Mouse (Mus musculus) heart, postnatal 4 days (tissue): ENCODE results near the gene Ly86. TPM values are rescaled to one million over a fixed set of nuclear protein-coding genes. Genes with fewer than 3 reads are reported as not detected.

Experiments
- DNase-seq: peaks from one replicate; pipeline ENCODE4 v3.0.0; 2021
- total RNA-seq, 2 experiments: library from RNA; stranded (reverse); gene quantifications; 2 replicates each; pipeline ENCODE4 v1.2.3; 2021

Ly86 gene
- total RNA-seq, 2 experiments from 2014 or later: 1.8 to 2.3 TPM

- no peak for DNase-seq
Measured at GRCm38 (mm10) chr13:37459022-37459421, 114.0 kb downstream of the Ly86 start.

DNA sequence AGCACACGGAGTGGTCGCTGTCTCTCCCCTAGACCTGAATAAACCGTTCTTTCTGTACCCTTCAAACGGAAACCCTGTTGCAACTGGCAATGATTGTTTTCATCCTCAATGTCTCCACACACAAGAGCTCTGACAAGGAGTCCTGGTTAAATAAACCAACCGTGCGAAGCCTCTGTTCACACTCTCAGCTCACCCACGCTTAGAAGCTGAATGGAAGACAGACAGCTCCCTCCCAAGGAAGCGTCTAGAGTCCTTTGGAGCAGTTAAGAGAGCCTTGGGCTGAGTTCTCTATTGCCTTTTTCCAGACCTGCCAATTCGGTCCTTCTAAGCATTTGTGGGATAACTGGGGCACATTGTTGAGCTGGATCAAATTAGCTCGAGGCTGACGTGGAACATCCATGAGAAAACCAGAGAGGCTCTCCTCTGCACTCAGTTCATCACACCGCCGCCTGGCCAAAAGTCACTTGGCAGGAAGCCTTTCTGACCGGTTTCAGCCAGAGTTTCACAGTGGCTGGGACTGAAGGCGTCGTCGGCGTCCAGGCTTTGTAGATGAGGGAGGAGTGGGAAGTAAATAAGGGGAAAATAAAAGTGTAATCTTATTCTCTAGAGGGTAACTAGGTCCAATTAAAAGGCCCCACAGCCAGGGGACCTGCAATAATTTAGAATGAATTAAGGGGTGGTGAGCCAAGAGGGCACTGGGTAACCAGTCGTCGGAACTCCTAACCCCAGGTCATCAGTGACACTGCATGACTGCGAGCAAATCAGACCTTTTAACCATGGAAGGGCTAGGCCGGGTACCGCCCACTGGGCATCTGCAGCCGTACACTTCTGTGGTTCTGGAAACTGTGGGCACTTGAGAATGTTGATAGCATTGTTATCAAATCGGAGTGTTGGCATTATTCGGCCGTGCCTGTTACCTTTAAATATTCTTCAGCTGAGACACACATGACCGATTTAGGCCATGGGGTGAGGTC is 115.2 kb downstream of the Ly86 start:
- peak; percentile 86 for DNase-seq

DNA sequence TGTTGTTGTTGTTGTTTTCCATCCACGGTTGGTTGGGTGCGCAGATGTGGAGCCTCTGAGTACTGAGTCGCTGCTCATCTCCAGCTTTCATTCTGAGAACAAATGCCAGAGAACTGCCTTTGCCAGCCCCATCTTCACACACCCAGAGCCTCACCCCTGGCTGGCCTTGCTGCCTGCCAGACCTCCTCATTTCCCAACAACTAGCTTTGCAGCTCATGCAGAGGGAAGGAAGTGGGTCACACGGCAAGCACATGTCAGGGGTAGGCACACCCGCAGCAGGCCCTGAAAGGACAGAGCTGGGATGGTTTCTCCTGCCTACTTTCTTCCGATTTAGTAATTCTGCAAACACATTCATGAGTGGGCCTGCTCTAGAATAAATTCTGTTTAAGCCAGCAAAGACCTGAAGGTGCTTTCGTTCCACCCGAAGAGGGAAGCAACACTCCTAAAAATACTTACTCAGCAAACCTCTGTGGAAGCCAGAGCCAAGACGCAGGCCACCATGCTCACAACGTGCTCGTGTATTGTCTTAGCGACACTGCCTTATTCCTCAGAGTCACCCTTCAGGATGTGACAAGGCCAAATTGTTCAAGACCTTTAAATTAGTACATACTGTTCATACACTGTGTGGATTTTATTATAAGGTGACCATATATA is 117.2 kb downstream of the Ly86 start:
- no peak for DNase-seq

DNA sequence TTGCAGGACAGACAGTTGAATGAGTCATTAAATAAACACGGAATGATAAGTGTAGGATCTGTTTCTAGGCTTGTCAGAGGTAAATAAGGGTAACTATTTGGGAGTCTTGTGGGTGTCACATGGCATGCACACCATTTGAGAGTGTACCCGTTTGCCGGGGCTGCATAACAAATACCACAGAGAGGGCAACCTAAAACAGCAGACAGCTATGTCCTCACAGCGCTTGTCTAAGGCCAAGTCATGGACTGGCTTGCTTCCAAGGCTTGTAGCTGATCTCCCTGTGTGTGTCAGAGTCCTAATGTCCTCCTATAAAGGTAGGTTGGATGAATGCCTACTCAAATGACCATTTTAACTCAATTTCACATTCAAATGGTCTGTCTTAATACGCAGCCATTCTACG is 120.7 kb downstream of the Ly86 start:
- DNase-seq: no peak

DNA sequence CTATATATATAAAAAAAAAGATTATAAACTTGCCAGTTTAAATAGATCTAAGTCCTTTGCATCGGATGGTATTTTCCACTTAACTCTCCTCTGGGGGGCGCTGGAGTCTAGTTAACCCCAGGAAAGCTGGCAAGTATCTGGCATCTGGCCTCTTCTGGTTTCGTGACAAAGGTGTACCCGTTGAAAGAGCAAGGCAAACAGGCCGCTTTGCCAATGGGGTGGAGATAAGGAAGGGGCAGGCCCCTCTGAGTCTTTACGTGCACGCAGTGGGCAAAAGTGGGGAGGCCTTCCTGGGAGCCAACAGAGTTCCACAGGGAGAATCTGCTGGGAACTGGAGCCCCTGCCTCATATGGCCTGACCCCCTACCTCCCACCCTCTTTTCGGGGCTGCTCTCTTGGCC is 122.8 kb downstream of the Ly86 start:
- peak; percentile 82 for DNase-seq
